Mouse (Mus musculus): ENCODE measurements around the gene Phldb3. TPM values are rescaled to one million over a fixed set of nuclear protein-coding genes. Genes with fewer than 3 reads are reported as not detected.

The Phldb3 gene
- polyA plus RNA-seq (2012; rRNA removed), result 3.6 and 5.9 TPM in 2 replicates

- TF ChIP-seq CTCF (IDR thresholded peaks at IDR 0.05; ENCODE audit: insufficient read depth, low read length), result no peak
- TF ChIP-seq POLR2A (IDR thresholded peaks at IDR 0.05; ENCODE audit: borderline replicate concordance, extremely low read depth, low read depth, low read length), result no peak
Measured at GRCm38 (mm10) chr7:24610144-24610878, at the start of gene Phldb3. Phldb3 (plus strand) TSS chr7:24610763.

GRCm38 (mm10) chr7:24561450-24561849, 49.1 kb upstream of the Phldb3 start:
- TF ChIP-seq POLR2A (IDR thresholded peaks at IDR 0.05; ENCODE audit: borderline replicate concordance, extremely low read depth, low read depth, low read length), result no peak
- no peak for TF ChIP-seq CTCF (IDR thresholded peaks at IDR 0.05; ENCODE audit: insufficient read depth, low read length)

More at GRCm38 (mm10) chr7:24610144-24610878, at the start of gene Phldb3:
- H3K4me3 ChIP-seq (replicated peaks; ENCODE audit: extremely low read depth, low read depth, low read length), result peak within 1 kb of the TSS; percentile 59
- WGBS, result 6% methylated on average over 26 of the region's 27 CpGs
- no peaks in the 10 kb centered on the region for H3K4me1 ChIP-seq (ENCODE audit: control insufficient read depth, insufficient read depth, low read length)
- peak; percentile 58 for DNase-seq

GRCm38 (mm10) chr7:24563191-24563836, 47.2 kb upstream of the Phldb3 start:
- TF ChIP-seq POLR2A (IDR thresholded peaks at IDR 0.05; ENCODE audit: borderline replicate concordance, extremely low read depth, low read depth, low read length) (no peak), CTCF (IDR thresholded peaks at IDR 0.05; ENCODE audit: insufficient read depth, low read length) (no peak)
- H3K4me1 ChIP-seq (ENCODE audit: control insufficient read depth, insufficient read depth, low read length), result no peaks in the 10 kb centered on the region
- 84% methylated on average over 8 of the region's 8 CpGs for WGBS
- no peak overlapping the region for H3K4me3 ChIP-seq (replicated peaks; ENCODE audit: extremely low read depth, low read depth, low read length)
- DNase-seq, result no peak

More at GRCm38 (mm10) chr7:24561450-24561849, 49.1 kb upstream of the Phldb3 start:
- no peak for DNase-seq
- Histone ChIP-seq H3K4me1 (ENCODE audit: control insufficient read depth, insufficient read depth, low read length) (no peaks in the 10 kb centered on the region), H3K4me3 (replicated peaks; ENCODE audit: extremely low read depth, low read depth, low read length) (no peak overlapping the region)
- WGBS, result 81% methylated on average over 4 of the region's 4 CpGs

GRCm38 (mm10) chr7:24563837-24564206, 46.7 kb upstream of the Phldb3 start:
- Histone ChIP-seq H3K4me3 (replicated peaks; ENCODE audit: extremely low read depth, low read depth, low read length) (no peak overlapping the region), H3K4me1 (ENCODE audit: control insufficient read depth, insufficient read depth, low read length) (no peaks in the 10 kb centered on the region)
- no peak for TF ChIP-seq CTCF (IDR thresholded peaks at IDR 0.05; ENCODE audit: insufficient read depth, low read length)
- no peak for TF ChIP-seq POLR2A (IDR thresholded peaks at IDR 0.05; ENCODE audit: borderline replicate concordance, extremely low read depth, low read depth, low read length)
- no peak for DNase-seq
- 88% methylated on average over 4 of the region's 4 CpGs for WGBS

- WGBS, result 59% methylated on average over 6 of the region's 6 CpGs
- Histone ChIP-seq H3K4me1 (ENCODE audit: control insufficient read depth, insufficient read depth, low read length) (no peaks in the 10 kb centered on the region), H3K4me3 (replicated peaks; ENCODE audit: extremely low read depth, low read depth, low read length) (no peak overlapping the region)
- peak; percentile 71 for DNase-seq
- TF ChIP-seq POLR2A (IDR thresholded peaks at IDR 0.05; ENCODE audit: borderline replicate concordance, extremely low read depth, low read depth, low read length) (no peak), CTCF (IDR thresholded peaks at IDR 0.05; ENCODE audit: insufficient read depth, low read length) (peak; percentile 94)
Measured at GRCm38 (mm10) chr7:24564607-24565265, 45.8 kb upstream of the Phldb3 start.

GRCm38 (mm10) chr7:24565627-24566026, 44.9 kb upstream of the Phldb3 start:
- 94% methylated on average over 11 of the region's 11 CpGs for WGBS
- H3K4me1 ChIP-seq (ENCODE audit: control insufficient read depth, insufficient read depth, low read length), result no peaks in the 10 kb centered on the region
- H3K4me3 ChIP-seq (replicated peaks; ENCODE audit: extremely low read depth, low read depth, low read length), result no peak overlapping the region
- no peak for DNase-seq
- TF ChIP-seq POLR2A (IDR thresholded peaks at IDR 0.05; ENCODE audit: borderline replicate concordance, extremely low read depth, low read depth, low read length), result no peak
- no peak for TF ChIP-seq CTCF (IDR thresholded peaks at IDR 0.05; ENCODE audit: insufficient read depth, low read length)

GRCm38 (mm10) chr7:24566206-24566605, 44.4 kb upstream of the Phldb3 start:
- TF ChIP-seq POLR2A (IDR thresholded peaks at IDR 0.05; ENCODE audit: borderline replicate concordance, extremely low read depth, low read depth, low read length) (no peak), CTCF (IDR thresholded peaks at IDR 0.05; ENCODE audit: insufficient read depth, low read length) (no peak)
- 93% methylated on average over 9 of the region's 9 CpGs for WGBS
- Histone ChIP-seq H3K4me3 (replicated peaks; ENCODE audit: extremely low read depth, low read depth, low read length) (no peak overlapping the region), H3K4me1 (ENCODE audit: control insufficient read depth, insufficient read depth, low read length) (no peaks in the 10 kb centered on the region)
- DNase-seq, result no peak

GRCm38 (mm10) chr7:24568512-24568911, 42.1 kb upstream of the Phldb3 start:
- no peak overlapping the region for H3K4me3 ChIP-seq (replicated peaks; ENCODE audit: extremely low read depth, low read depth, low read length)
- no peak for DNase-seq
- H3K4me1 ChIP-seq (ENCODE audit: control insufficient read depth, insufficient read depth, low read length), result no peaks in the 10 kb centered on the region
- TF ChIP-seq CTCF (IDR thresholded peaks at IDR 0.05; ENCODE audit: insufficient read depth, low read length) (no peak), POLR2A (IDR thresholded peaks at IDR 0.05; ENCODE audit: borderline replicate concordance, extremely low read depth, low read depth, low read length) (no peak)
- WGBS, result 87% methylated on average over 4 of the region's 4 CpGs

- Histone ChIP-seq H3K4me3 (replicated peaks; ENCODE audit: extremely low read depth, low read depth, low read length) (no peak overlapping the region), H3K4me1 (ENCODE audit: control insufficient read depth, insufficient read depth, low read length) (no peaks in the 10 kb centered on the region)
- DNase-seq, result no peak
- TF ChIP-seq POLR2A (IDR thresholded peaks at IDR 0.05; ENCODE audit: borderline replicate concordance, extremely low read depth, low read depth, low read length) (no peak), CTCF (IDR thresholded peaks at IDR 0.05; ENCODE audit: insufficient read depth, low read length) (no peak)
- 80% methylated on average over 4 of the region's 4 CpGs for WGBS
Measured at GRCm38 (mm10) chr7:24571071-24571470, 39.5 kb upstream of the Phldb3 start.
